Mouse (Mus musculus) hindbrain, embryonic 11.5 days (tissue): ENCODE data around the gene Arxes2. TPM values are rescaled to one million over a fixed set of nuclear protein-coding genes. Genes with fewer than 3 reads are reported as not detected.
A peak's percentile ranks its signal among the peaks of the same experiment; 100 is the strongest.
"Not testable (repeated sequence)": the region's sequence is repeated elsewhere in the genome, so short reads cannot be mapped to it uniquely, and the experiment has no call there.

ENCODE experiments used
- ATAC-seq: fragments of 200-750 bp; cut with Nextera tagmentation; 2 replicates; pipeline ENCODE4 v1.8.0; 2017; ENCODE audit warnings: mild to moderate bottlenecking, moderate TSS enrichment, moderate library complexity; ENCODE audit not compliant: low FRiP score
- DNase-seq: peaks from one replicate; pipeline ENCODE4 v3.0.0-alpha.2; 2015; ENCODE audit warnings: low spot score
- H3K27ac ChIP-seq: fragments of 300-500 bp; sonication (generic); 2 replicates; pipeline ENCODE4 v1.5.1; 2014; ENCODE audit warnings: mild to moderate bottlenecking, low read depth, low read length
- H3K27me3 ChIP-seq: fragments of 300-500 bp; sonication (generic); 2 replicates; pipeline ENCODE4 v1.6.1; 2014; ENCODE audit warnings: mild to moderate bottlenecking, low read length, moderate library complexity, mixed read lengths; ENCODE audit not compliant: control insufficient read depth, insufficient read depth
- H3K36me3 ChIP-seq: fragments of 300-500 bp; sonication (generic); 2 replicates; pipeline ENCODE4 v1.6.1; 2014; ENCODE audit warnings: mild to moderate bottlenecking, low read length, moderate library complexity, mixed read lengths; ENCODE audit not compliant: control insufficient read depth, insufficient read depth
- H3K4me1 ChIP-seq: fragments of 300-500 bp; sonication (generic); replicated peaks from 2 replicates; pipeline ENCODE4 v1.6.1; 2014; ENCODE audit warnings: low read length, mixed read lengths; ENCODE audit not compliant: control insufficient read depth, insufficient read depth
- H3K4me2 ChIP-seq: fragments of 300-500 bp; sonication (generic); replicated peaks from 2 replicates; pipeline ENCODE4 v1.6.1; 2014; ENCODE audit warnings: mild to moderate bottlenecking, low read depth, low read length
- H3K4me3 ChIP-seq: fragments of 300-500 bp; sonication (generic); 2 replicates; pipeline ENCODE4 v1.5.1; 2014; ENCODE audit warnings: low read depth, low read length
- H3K9ac ChIP-seq: fragments of 300-500 bp; sonication (generic); 2 replicates; pipeline ENCODE4 v1.6.1; 2014; ENCODE audit warnings: low read depth, low read length
- H3K9me3 ChIP-seq: fragments of 300-500 bp; sonication (generic); 2 replicates; pipeline ENCODE4 v1.6.1; 2016; ENCODE audit warnings: low read length; ENCODE audit not compliant: control insufficient read depth
- WGBS: fragments of 180-500 bp; shearing (Covaris S2); extraction: QIAGEN DNeasy Blood & Tissue Kit; methylation state at CpG from one replicate; pipeline ENCODE4 v1.1.7; 2014; 5-methylcytosine and 5-hydroxymethylcytosine counted together
- polyA plus RNA-seq: library from polyadenylated mRNA; unstranded; fragments of >200 nt; fragmentation: Nextera tagmentation; extraction: Ambion mirVana; gene quantifications from 2 replicates; pipeline ENCODE4 v1.2.1, GENCODE M21; 2014

Gene Arxes2
- polyA plus RNA-seq, 1 experiment from 2014 or later, result 140 TPM

GRCm38 (mm10) chrX:135963629-135964028, 30.0 kb upstream of the Arxes2 start:
- DNase-seq, result peak; percentile 68
- H3K9ac ChIP-seq, result no peak overlapping the region
- H3K9me3 ChIP-seq, result no peaks in the 10 kb centered on the region
- no peaks in the 10 kb centered on the region for H3K4me1 ChIP-seq
- H3K36me3 ChIP-seq, result no peaks in the 10 kb centered on the region
- H3K4me2 ChIP-seq, result no peak overlapping the region
- 0 out of 2 replicates have a peak, but pooled peaks cover 2% of the 10 kb centered on the region for H3K27me3 ChIP-seq
- no peak overlapping the region for H3K4me3 ChIP-seq
- WGBS, result 15% methylated on average over 3 of the region's 3 CpGs
- ATAC-seq, result 0 out of 2 replicates have a peak, but pooled peaks have one; percentile 54
- H3K27ac ChIP-seq, result no peak overlapping the region

- ATAC-seq (no peak), DNase-seq (no peak)
- Histone ChIP-seq H3K27ac (no peak overlapping the region), H3K9ac (no peak overlapping the region), H3K9me3 (no peaks in the 10 kb centered on the region), H3K27me3 (no peaks in the 10 kb centered on the region), H3K4me2 (no peak overlapping the region), H3K4me1 (no peaks in the 10 kb centered on the region), H3K4me3 (no peak overlapping the region), H3K36me3 (no peaks in the 10 kb centered on the region)
- WGBS, result 67% methylated on average over 10 of the region's 10 CpGs
These were observed 19.8 kb upstream of the Arxes2 start for GRCm38 (mm10) chrX:135973597-135974423.

GRCm38 (mm10) chrX:135974424-135975225, 19.0 kb upstream of the Arxes2 start:
- no peaks in the 10 kb centered on the region for H3K4me1 ChIP-seq
- no peak overlapping the region for H3K9ac ChIP-seq
- 57% methylated on average over 20 of the region's 20 CpGs for WGBS
- H3K4me3 ChIP-seq, result no peak overlapping the region
- no peaks in the 10 kb centered on the region for H3K36me3 ChIP-seq
- DNase-seq (no peak), ATAC-seq (peak; percentile 60; the same call in 1 of the 2 replicates)
- no peak overlapping the region for H3K27ac ChIP-seq
- no peaks in the 10 kb centered on the region for H3K27me3 ChIP-seq
- H3K9me3 ChIP-seq, result no peaks in the 10 kb centered on the region
- H3K4me2 ChIP-seq, result no peak overlapping the region

- no peak overlapping the region for H3K4me2 ChIP-seq
- 25% methylated on average over 8 of the region's 8 CpGs for WGBS
- ATAC-seq (no peak), DNase-seq (peak; percentile 82)
- H3K36me3 ChIP-seq, result no peaks in the 10 kb centered on the region
- no peak overlapping the region for H3K4me3 ChIP-seq
- H3K9ac ChIP-seq, result no peak overlapping the region
- H3K27me3 ChIP-seq, result no peaks in the 10 kb centered on the region
- no peak overlapping the region for H3K27ac ChIP-seq
- H3K4me1 ChIP-seq, result no peaks in the 10 kb centered on the region
- no peaks in the 10 kb centered on the region for H3K9me3 ChIP-seq
These were observed 18.4 kb upstream of the Arxes2 start for GRCm38 (mm10) chrX:135975226-135975552.

GRCm38 (mm10) chrX:135984539-135985260, 8.9 kb upstream of the Arxes2 start:
- WGBS, result 67% methylated on average over 6 of the region's 6 CpGs
- H3K4me1 ChIP-seq, result no peaks in the 10 kb centered on the region
- H3K27ac ChIP-seq, result no peak overlapping the region
- DNase-seq, result no peak
- no peaks in the 10 kb centered on the region for H3K27me3 ChIP-seq
- H3K9me3 ChIP-seq, result no peaks in the 10 kb centered on the region
- H3K36me3 ChIP-seq, result no peaks in the 10 kb centered on the region
- H3K4me2 ChIP-seq, result no peak overlapping the region
- no peak overlapping the region for H3K4me3 ChIP-seq
- no peak overlapping the region for H3K9ac ChIP-seq
- ATAC-seq, result no peak

- Histone ChIP-seq H3K4me2 (no peak overlapping the region), H3K4me1 (no peaks in the 10 kb centered on the region), H3K9me3 (no peaks in the 10 kb centered on the region), H3K36me3 (no peaks in the 10 kb centered on the region), H3K27me3 (no peaks in the 10 kb centered on the region), H3K4me3 (no peak overlapping the region), H3K27ac (no peak overlapping the region), H3K9ac (no peak overlapping the region)
- DNase-seq (no peak), ATAC-seq (no peak)
- WGBS, result 85% methylated on average over 3 of the region's 3 CpGs
These were observed 7.4 kb upstream of the Arxes2 start for GRCm38 (mm10) chrX:135986267-135986666.

GRCm38 (mm10) chrX:135990661-135991060, 3.0 kb upstream of the Arxes2 start:
- no peak overlapping the region for H3K27ac ChIP-seq
- ATAC-seq (no peak), DNase-seq (no peak)
- H3K9ac ChIP-seq, result no peak overlapping the region
- 73% methylated on average over 2 of the region's 2 CpGs for WGBS
- no peaks in the 10 kb centered on the region for H3K27me3 ChIP-seq
- no peak overlapping the region for H3K4me3 ChIP-seq
- no peak overlapping the region for H3K4me2 ChIP-seq
- no peaks in the 10 kb centered on the region for H3K36me3 ChIP-seq
- no peaks in the 10 kb centered on the region for H3K4me1 ChIP-seq
- H3K9me3 ChIP-seq, result no peaks in the 10 kb centered on the region

GRCm38 (mm10) chrX:135993192-135993594, 431 bp upstream of the Arxes2 start:
- H3K4me2 ChIP-seq, H3K36me3 ChIP-seq, H3K9me3 ChIP-seq, H3K27ac ChIP-seq, H3K4me1 ChIP-seq, H3K9ac ChIP-seq, H3K4me3 ChIP-seq, H3K27me3 ChIP-seq: not testable (repeated sequence)
- ATAC-seq (peak; percentile 94), DNase-seq (peak; percentile 24)
- 37% methylated on average over 2 of the region's 3 CpGs for WGBS
